Mouse (Mus musculus): ENCODE data around the gene Tmco5b. TPM values are rescaled to one million over a fixed set of nuclear protein-coding genes. Genes with fewer than 3 reads are reported as not detected.

Gene Tmco5b
- not detected for total RNA-seq (2021)
- long read RNA-seq: 0 reads

DNA sequence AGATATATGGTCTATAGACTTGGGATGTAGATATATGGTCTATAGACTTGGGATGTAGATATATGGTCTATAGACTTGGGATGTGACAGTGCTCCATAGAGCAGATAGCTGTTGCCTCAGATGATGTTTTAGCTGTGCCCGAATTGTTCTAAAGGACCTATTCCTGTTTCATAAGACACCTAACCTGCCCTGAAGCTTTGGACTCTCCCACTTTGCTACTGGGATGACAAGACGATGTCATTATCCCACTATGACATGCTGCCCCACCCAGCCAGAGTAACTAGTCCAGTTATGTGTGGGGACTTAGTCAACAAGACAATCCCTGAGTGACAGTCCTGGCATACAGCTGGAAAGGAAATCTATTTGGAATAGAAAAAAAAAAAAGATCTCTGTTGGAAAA is at the start of gene Tmco5b:
Gene Tmco5b, plus strand, starts transcription at position 301 of the 400 bp plus-strand sequence.
- DNase-seq (ENCODE audit: low spot score in 2 of 2): no peak

DNA sequence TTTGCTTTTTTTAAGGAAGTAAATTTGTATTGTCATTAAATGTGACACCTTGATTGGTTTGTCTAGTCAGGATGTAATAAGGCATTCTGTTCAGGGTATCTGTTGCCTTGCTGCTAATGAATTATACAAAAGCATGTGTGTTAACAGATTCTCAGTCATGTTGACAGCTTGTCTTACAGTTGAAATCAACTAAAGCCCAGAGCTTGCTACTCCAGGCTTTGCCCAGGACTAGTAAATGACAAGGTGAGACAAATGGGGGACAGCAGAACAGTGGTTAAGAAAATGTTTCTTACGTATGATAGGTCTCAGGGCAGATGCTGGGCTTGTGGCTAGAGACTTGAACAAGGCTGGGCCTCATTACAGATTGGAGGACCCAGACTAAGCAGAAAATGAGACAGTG is 48.5 kb upstream of the Tmco5b start:
- DNase-seq (ENCODE audit: low spot score in 2 of 2): peak in 1 of 2 experiments; percentile 21

DNA sequence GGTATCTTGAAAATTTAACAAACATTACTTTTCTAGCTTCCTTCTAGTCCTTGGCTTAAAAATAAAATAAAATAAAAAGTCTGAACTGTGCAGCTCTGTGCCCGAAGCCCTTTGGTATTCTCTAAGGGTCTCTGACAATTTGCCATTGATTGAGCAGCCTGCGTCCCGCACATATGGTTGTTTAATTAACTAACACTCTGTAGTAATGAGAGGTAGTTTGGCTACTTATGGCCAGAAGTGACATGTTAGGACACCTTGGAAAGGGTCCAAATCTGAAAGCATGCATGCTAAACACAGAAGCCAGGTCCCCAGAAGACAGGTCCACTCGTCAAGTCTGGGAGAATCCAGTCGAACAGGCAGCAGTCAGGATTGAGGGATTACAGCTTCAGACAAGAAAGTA is 46.7 kb upstream of the Tmco5b start:
- no peak for DNase-seq (ENCODE audit: low spot score in 2 of 2)

DNA sequence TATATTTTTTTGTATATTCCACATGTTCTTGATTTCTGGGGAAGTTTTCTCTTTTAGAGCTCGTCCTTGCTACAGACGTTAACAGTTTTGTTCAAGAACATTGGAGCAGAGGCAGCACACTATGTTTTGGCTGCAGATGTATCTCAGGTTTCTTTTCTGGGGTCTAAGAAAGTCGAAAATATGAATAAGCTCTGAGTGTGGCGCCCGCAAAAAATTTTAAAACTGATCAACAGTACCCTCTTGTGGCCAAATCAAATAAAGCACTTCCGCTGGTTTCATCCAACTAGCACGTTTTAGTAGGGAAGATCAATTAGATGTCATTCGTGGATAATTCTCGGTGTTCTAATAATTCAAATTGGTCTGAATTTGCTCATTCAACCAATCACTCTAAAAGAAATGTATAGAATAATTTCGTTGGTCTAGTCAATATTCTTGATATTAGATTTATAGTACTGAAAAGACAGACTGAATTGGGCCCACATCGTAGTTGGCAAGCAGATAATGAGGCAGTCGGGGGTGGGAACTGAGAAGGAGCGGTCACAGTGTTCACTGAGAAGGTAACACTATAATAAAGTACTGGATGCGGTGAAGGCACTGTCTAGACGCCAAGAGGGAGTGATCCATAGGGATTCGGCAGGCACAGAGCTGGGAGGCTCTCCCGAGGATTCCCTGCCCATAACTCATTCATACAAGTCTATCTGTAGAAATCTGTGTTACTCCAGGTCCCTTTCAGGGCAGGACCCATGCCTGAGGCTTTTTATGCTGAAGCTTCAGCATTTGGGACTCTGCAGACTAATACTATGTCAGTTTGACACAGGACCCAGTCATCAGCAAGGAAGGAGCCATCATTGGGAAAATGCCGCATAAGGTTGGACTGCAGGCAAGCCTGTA is 17.1 kb downstream of the Tmco5b start:
- DNase-seq (ENCODE audit: low spot score in 2 of 2): peak; percentile 62 to 81

DNA sequence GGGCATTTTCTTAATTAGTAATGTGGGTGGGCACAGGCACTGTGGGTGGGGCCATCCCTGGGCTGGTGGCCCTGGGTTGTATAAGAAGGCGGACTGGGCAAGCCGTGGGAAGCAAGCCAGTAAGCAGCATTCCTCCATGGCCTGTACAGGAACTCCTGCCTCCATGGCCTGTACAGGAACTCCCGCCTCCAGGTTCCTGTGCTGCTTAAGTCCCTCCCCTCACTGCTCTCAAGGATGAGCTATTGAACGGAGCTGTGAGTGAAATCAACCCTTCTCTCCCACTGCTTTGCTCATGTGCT is 17.7 kb downstream of the Tmco5b start:
- DNase-seq (ENCODE audit: low spot score in 2 of 2): no peak

DNA sequence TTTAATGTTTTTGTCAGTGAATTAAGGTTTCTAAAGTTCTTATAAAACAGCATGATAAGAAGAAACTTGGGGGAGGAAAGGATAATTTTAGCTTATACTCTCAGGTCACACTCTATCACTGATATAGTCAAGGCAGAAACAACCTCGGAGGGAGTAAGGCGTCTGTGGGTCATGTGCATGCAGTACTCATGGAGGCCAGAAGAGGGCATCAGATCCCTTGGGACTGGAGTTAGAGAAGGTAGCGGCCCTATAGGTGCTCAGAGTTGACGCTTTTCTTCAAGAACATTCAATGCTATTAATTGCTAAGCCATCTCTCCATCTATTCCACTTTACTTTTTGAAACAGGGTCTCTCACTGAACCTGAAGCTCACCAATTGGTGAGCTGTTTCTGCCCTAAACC is 19.8 kb downstream of the Tmco5b start:
- peak; percentile 70 to 90 for DNase-seq (ENCODE audit: low spot score in 2 of 2)

DNA sequence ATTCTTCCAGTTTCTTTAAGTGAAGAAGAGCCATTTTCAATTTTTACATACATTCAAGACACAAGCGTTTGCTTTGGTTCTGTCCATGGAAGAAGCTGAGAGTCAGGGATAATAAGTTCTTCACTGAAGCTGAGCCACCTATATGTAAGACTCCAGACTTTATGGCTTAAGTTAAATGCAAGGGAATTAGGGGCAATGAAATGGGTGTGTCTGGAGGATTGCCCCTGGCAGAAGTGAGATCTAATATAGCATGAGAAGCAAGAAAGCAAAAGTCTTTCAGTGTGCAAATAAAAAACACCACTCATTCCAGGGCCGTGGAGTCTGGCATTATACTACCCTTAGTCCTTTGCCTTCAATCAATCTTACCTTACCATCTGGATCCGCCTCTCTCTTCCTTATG is 25.7 kb downstream of the Tmco5b start:
- no peak for DNase-seq (ENCODE audit: low spot score in 2 of 2)

DNA sequence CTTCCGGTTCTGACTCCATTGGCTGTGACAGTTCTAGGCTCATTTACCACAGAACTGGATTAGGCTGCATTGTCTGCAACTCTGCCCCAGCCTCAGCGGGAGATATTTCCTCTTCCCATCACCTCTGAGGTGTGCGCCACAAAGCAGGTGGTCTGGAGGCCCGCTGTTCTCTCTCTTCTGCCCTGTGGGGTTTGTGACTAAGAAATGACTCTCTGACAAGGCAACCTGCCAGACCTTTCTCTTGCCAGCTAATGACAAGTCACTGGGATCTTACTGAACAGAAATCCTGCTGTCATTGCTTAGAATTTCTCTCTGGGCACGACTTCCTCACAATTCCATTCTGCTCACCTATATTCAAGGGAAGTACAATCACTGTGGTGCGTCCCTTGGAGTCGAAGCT is 37.5 kb downstream of the Tmco5b start:
- peak in 1 of 2 experiments; percentile 32 for DNase-seq (ENCODE audit: low spot score in 2 of 2)

DNA sequence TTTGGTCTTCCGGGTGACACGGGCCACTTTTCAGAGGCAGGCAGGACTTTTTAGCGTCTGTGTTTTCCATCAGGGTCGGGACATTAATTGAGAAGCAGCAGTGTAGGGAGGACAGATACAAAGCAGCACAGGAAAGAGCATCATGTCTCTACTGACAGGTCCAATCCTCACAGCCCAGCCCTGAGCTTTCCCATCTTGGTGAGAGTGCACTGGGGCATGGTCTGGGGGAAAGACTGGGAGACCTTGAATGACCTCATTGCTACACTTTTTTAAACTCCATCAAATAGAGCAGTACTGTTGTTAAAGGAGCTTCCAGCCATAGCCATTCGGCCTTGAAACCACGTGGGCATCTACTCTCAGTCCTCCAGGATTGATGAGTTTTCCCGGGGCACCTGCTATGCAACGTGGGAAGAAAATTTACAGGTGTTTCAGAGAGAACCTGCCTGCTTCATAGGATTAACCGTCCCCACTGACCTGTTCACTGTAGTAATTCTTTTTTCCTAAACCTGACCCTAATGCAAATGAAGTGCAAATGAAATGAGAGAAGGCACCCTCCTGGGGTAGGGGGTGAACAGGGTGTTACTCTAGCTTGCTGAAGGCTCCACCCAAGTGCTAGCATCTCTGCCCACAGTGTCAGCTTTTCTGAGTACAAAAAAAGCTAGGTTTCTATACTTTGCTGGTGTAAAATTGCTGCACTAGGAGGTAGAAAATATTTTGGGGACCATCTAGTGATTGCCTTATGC is 48.4 kb downstream of the Tmco5b start:
- DNase-seq (ENCODE audit: low spot score in 2 of 2): no peak

DNA sequence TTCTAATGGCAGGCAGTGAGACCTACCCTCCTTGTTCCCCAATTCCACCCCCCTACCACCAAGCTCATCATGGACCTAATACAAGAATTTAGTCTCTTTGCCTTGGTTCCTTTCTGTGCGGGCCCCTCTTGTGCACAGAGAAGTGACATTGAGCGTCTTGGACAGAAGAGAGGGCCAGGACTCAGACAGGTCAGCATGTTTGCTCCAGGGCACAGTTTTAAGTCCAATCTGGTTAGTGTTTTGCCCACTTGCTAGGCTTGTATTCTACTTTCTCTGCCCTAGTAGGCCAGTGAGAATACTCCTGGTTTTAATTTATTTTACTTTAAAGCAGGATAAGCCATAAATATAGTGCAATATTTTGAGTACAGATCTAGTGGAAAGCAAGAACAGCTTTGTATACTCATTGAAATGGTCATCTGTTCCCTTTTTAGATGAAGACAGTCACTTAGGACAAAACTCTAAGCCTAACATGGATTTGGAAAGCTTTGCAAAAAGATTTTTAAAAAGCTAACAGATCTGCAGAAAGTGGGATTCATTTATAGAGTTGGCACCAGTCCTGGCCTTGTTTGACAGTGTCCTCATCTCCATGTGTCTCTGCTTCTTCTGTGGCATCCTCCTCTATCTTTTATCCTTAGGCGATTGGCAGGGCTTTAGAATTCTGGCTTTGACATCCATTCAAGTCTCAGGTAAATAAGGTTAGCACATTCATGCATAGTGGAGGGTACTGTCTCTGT is 50.2 kb downstream of the Tmco5b start:
- peak in 1 of 2 experiments; percentile 30 for DNase-seq (ENCODE audit: low spot score in 2 of 2)

DNA sequence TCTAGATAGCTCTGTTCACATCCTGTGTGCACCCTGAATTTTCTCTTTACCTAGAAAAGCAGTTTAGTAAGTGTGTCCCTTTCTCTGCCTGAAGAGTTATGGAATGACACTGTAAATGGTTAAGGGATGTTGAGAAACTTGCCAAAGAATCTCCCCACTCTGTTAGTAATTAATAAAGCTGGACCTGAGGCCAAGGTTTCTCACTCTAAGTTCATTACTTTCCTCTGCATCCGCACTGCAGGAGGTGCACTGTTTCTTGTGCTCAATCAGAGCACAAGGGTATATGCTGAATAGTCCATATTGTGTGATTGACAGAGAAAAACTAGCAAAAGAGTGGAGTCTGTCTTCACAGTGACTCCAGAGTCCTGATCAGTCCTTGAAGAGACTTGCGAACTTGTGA is 59.0 kb downstream of the Tmco5b start:
- DNase-seq (ENCODE audit: low spot score in 2 of 2): no peak

Other genes starting within 250 kb of the Tmco5b start
- gene Ryr3, start 68.6 kb upstream of the Tmco5b start, total RNA-seq (2021): 10 to 100 TPM; 55.8 to 68.2 TPM
- 10 to 100 TPM; 51.0 to 55.5 TPM for gene Fmn1, start 42.0 kb downstream of the Tmco5b start, total RNA-seq (2021)

All from layer of hippocampus, adult 18-20 months (tissue).